Mouse (Mus musculus) spleen, adult 2 months (tissue): Measurements from ENCODE around the gene Fxyd5. TPM values are rescaled to one million over a fixed set of nuclear protein-coding genes. Genes with fewer than 3 reads are reported as not detected.
A peak's percentile ranks its signal among the peaks of the same experiment; 100 is the strongest.

ENCODE experiments used
- DNase-seq, 2 experiments: peaks; one replicate each; pipeline versions ENCODE4 v3.0.0 to v3.0.0-alpha.2; 2012 to 2021; ENCODE audit warnings: low spot score in 2 of 2, low read depth in 1 of 2
- H3K27ac ChIP-seq: fragments of 200-500 bp; 2 replicates; pipeline ENCODE4 v1.5.1; 2012; ENCODE audit warnings: low read length, inconsistent platforms; ENCODE audit not compliant: insufficient read depth
- H3K27me3 ChIP-seq: fragments of 200-500 bp; 2 replicates; pipeline ENCODE4 v1.6.1; 2012; ENCODE audit warnings: mild to moderate bottlenecking, moderate library complexity, low read length, inconsistent platforms; ENCODE audit not compliant: control insufficient read depth, insufficient read depth
- H3K36me3 ChIP-seq: fragments of 200-500 bp; 2 replicates; pipeline ENCODE4 v1.6.1; 2012; ENCODE audit warnings: mild to moderate bottlenecking, low read length, inconsistent platforms; ENCODE audit not compliant: control insufficient read depth, insufficient read depth
- H3K4me1 ChIP-seq: fragments of 200-500 bp; 2 replicates; pipeline ENCODE4 v1.6.1; 2011; ENCODE audit warnings: inconsistent platforms; ENCODE audit not compliant: control insufficient read depth, insufficient read depth, insufficient read length
- H3K4me3 ChIP-seq: fragments of 200-500 bp; 2 replicates; pipeline ENCODE4 v1.5.1; 2011; ENCODE audit warnings: mild to moderate bottlenecking, inconsistent platforms; ENCODE audit not compliant: insufficient read depth, insufficient read length; ENCODE audit errors: extremely low read depth
- CTCF ChIP-seq: fragments of 200-500 bp; IDR thresholded peaks from 2 replicates; pipeline ENCODE4 v1.5.1; 2011; ENCODE audit warnings: mild to moderate bottlenecking, inconsistent platforms; ENCODE audit not compliant: insufficient read depth, insufficient read length, insufficient replicate concordance; ENCODE audit errors: extremely low read depth
- POLR2A ChIP-seq: fragments of 200-500 bp; IDR thresholded peaks from 2 replicates; pipeline ENCODE4 v1.6.1; 2011; ENCODE audit warnings: low read depth, low read length, inconsistent platforms
- WGBS: fragments of 180-500 bp; shearing (Covaris S2); methylation state at CpG from one replicate; pipeline ENCODE4 v1.1.7; 2018; 5-methylcytosine and 5-hydroxymethylcytosine counted together
- polyA plus RNA-seq: library from polyadenylated mRNA; depleted of rRNA; stranded (reverse); fragments of >200 nt; gene quantifications from 2 replicates; pipeline ENCODE4 v1.2.3, GENCODE M21; 2012

Gene Fxyd5
- polyA plus RNA-seq, 1 experiment, result 181 TPM

DNA sequence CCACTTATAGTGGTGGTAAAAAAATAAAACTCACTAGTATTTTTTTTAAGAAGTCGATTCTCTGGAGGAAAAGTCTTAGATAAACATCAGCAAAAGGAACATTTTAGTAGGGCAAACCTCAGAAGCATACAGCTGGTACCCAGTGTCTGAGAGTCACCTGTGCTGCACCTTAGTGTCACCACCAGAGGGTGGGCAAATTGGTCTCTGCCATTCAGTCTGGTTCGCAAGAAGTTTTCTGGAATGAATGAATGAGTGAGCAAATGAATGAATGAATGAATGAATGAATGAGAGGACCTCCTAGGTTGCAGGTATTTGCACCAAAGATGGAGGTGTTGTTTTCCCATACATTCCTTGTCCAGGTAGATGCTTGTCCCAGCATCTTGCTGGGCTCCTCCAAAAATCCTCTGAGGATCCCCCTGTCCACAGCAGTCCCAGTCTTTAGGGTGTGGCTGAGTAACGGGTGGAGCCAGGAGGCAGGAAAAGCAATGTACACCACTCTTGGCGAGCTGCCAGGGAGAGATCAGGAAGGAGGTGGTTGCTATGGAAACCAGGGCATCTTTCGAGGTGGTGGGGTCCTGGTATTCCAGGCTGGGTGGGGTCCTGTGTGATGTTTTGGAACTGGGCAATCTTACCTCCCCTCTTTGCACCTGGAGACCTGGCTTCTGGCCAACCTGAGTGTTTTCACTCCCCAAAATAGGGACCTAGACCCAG is 7.0 kb upstream of the Fxyd5 start:
- 17% methylated on average over 5 of the region's 5 CpGs for WGBS
- Histone ChIP-seq H3K4me3 (no peak overlapping the region), H3K36me3 (no peaks in the 10 kb centered on the region), H3K27me3 (peaks cover 18% of the 10 kb centered on the region), H3K27ac (no peak overlapping the region), H3K4me1 (peaks cover 4% of the 10 kb centered on the region; the same call in 1 of the 2 replicates)
- TF ChIP-seq POLR2A (no peak), CTCF (no peak)
- DNase-seq, result no peak

DNA sequence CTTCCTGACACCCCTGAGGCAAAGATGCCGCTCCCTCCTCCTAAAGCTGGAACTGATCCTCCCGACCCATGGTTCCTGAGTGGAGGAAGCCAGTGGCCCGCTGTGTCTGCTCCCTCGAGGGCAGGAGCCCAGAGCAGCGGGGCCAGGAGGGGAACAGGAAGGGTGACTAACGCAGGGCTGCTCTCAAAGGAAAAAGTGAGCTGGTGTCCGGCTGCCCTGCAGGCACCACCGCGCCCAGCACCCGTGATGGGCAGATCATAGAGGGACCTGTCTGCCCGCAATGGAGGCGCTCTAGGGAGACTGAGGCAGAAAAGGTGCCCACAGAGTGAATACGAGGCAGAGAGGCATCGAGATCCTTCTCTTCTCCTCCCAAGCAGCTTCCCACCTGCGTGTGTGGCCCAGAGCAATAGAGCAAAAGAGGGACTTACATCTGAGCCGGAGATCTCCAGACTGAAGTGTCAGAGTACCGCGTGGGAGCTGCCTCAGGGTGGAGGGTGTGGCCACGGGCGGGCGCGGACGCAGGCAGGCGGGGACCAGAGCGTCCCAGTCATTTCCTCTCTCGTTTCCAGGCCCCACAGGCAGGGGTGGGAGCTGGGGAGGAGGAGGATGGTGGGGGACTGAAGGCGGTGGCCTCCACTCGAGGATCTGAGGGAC is 492 bp downstream of the Fxyd5 start:
- Histone ChIP-seq H3K4me3 (peak overlapping the region; percentile 68), H3K4me1 (peaks cover 16% of the 10 kb centered on the region), H3K27ac (peak overlapping the region; percentile 83), H3K27me3 (no peaks in the 10 kb centered on the region), H3K36me3 (peaks cover 2% of the 10 kb centered on the region; the same call in 1 of the 2 replicates)
- peak in 1 of 2 experiments; percentile 73 for DNase-seq
- TF ChIP-seq CTCF (no peak), POLR2A (no peak; the same call in 1 of the 2 replicates)
- WGBS, result under 1% methylated on average over 28 of the region's 28 CpGs

DNA sequence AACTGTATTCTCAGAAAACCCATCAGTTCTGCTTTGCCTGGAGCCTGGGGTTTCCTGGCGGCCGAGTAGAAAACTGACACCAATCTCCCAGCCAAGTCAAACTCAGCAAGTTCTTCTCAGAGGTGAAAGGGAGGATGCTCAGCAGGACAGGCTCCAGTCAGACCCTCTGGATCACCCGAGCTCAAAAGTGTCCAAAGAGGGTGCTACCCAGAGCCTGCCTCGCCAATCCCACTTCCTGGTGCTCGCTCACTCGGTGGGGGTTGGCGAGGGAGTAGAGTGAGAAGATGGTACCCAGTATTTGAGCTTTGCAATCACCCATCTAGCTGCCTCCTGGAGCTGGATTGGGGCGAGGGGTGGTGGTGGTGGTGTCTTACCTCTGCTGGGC is 1.3 kb downstream of the Fxyd5 start:
- TF ChIP-seq CTCF (no peak), POLR2A (no peak)
- H3K4me1 ChIP-seq, result peaks cover 16% of the 10 kb centered on the region
- H3K4me3 ChIP-seq, result peak overlapping the region; percentile 68
- H3K27ac ChIP-seq, result peak overlapping the region; percentile 83
- 13% methylated on average over 8 of the region's 8 CpGs for WGBS
- no peak for DNase-seq
- H3K27me3 ChIP-seq, result no peaks in the 10 kb centered on the region
- peaks cover 5% of the 10 kb centered on the region; the same call in 1 of the 2 replicates for H3K36me3 ChIP-seq

DNA sequence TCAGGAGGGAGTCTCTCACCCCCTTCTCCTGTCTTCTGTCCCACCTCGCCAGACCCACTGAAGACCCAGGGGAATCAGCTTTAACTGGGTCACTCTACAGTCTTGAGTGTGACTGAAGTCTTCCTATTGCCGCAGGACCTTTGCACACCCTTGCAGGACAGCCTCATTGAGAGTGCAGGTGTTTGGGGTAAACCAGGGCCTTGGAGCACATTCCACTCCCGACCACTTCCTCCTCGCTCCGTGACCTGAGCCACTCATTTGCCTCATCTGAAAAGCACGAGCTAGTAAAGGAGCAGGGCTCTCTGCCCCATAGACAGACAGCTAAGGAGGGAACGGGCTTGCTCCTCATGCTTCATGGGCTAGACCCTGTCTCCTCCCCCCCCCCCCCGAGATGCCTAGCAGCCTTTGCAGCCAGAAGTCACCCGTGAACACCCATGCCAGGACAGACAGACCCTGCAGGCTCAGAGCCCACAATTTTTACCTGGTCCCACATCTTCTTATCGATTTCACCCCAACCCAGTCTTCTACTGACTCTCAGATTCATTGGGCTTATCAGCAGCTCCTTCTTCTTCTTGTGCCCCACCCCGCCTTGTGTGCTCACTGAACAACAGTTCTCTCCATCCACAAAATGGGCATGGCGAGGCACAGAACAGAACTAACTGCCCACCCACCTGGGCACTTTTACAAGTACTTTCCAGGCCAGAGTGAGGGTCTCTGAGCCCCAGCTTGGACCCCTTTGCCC is 1.8 kb downstream of the Fxyd5 start:
- Histone ChIP-seq H3K27ac (peak overlapping the region; percentile 83), H3K4me1 (peaks cover 17% of the 10 kb centered on the region), H3K27me3 (no peaks in the 10 kb centered on the region), H3K4me3 (peak overlapping the region; percentile 68), H3K36me3 (peaks cover 5% of the 10 kb centered on the region; the same call in 1 of the 2 replicates)
- 40% methylated on average over 11 of the region's 12 CpGs for WGBS
- no peak for DNase-seq
- TF ChIP-seq POLR2A, result no peak

DNA sequence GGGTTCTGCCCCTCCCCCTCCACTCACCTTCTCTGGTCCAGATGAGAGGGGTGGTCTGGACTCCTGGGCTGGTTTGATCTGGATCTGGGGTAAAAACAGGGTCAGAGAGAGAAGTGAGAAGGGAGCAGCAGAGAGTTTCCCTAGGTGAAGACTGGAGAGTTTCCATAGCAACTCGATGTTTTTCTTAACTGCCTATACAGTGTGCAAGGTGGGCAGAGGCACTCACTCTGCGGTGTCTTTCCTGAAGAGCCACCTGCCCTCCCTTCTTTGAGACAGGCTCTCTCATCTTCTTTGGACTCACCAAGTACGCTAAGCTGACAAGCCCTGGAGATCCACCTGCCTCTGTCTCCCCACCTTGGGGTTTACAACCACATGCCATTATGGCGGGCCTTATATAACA is 3.3 kb downstream of the Fxyd5 start:
- H3K4me3 ChIP-seq, result no peak overlapping the region
- H3K36me3 ChIP-seq, result peaks cover 5% of the 10 kb centered on the region; the same call in 1 of the 2 replicates
- WGBS, result 74% methylated on average over 4 of the region's 4 CpGs
- H3K27ac ChIP-seq, result peak overlapping the region; percentile 6; the same call in 1 of the 2 replicates
- no peak for DNase-seq
- peaks cover 28% of the 10 kb centered on the region for H3K4me1 ChIP-seq
- no peak for TF ChIP-seq CTCF
- TF ChIP-seq POLR2A, result no peak
- no peaks in the 10 kb centered on the region for H3K27me3 ChIP-seq

DNA sequence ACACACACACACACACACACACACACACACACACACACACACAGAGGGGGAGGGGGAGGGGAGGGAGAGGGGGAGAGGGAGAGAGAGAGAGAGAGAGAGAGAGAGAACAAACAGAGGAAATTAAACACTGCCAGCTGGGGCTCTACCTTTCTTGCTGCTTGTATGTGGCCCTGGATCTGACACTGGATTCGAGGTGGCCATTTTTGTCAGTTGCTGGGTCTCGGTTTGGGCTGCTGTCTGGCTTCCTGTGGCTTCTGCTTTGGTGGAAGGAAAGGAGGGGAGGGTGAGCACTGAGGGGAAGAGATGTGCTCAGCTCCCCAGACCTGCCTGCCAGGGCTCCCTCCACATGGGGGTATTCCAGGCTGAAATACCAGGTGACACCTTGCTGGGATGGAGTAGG is 4.6 kb downstream of the Fxyd5 start:
- WGBS, result 7% methylated on average over 2 of the region's 2 CpGs
- Histone ChIP-seq H3K27ac (peak overlapping the region; percentile 22), H3K36me3 (peaks cover 5% of the 10 kb centered on the region; the same call in 1 of the 2 replicates), H3K27me3 (no peaks in the 10 kb centered on the region), H3K4me1 (peaks cover 27% of the 10 kb centered on the region), H3K4me3 (no peak overlapping the region)
- DNase-seq, result no peak
- TF ChIP-seq CTCF, result no peak
- no peak for TF ChIP-seq POLR2A
